Mouse (Mus musculus) right cerebral cortex, postnatal 10 days (tissue): ENCODE data around the gene Ang4.
A peak's percentile ranks its signal among the peaks of the same experiment; 100 is the strongest.
"Not testable (repeated sequence)": the region's sequence is repeated elsewhere in the genome, so short reads cannot be mapped to it uniquely, and the experiment has no call there.

Experiments
- DNase-seq, 2 experiments: peaks; one replicate each; pipeline ENCODE4 v3.0.0; 2021; ENCODE audit warnings: low spot score in 2 of 2

The Ang4 gene

GRCm38 (mm10) chr14:51773490-51773889 lies at the start of gene Ang4:
Gene Ang4, minus strand, starts transcription at chr14:51773590.
- no peak for DNase-seq

DNA sequence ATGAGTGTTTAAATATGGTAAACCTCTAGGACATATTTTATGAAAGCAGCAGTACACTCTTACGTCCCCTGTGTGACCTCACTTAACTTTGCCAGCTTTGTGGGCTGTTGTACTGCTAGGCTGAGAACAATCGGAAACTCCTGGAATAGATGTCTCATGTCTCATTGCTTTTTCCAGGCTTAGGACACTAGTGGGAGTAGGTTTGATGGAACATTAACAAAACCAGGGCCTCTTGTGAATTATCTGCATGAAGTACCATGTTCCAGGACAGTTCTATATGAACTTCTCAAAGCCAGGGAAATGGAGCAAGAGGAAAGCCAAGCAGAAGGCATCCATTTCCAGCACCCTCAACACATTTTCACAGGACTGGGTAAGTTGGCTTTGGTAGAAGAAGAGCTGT lies 26.4 kb upstream of the Ang4 start, which contains the start of gene AY358078:
Gene AY358078, plus strand, starts transcription at position 301 of the 400 bp plus-strand sequence.
- DNase-seq, result no peak

- no peak for DNase-seq
Measured at GRCm38 (mm10) chr14:51794106-51794505, 20.7 kb upstream of the Ang4 start.

GRCm38 (mm10) chr14:51789196-51789595 lies 15.8 kb upstream of the Ang4 start:
- DNase-seq, result no peak

- no peak for DNase-seq
Measured at GRCm38 (mm10) chr14:51787061-51787460, 13.7 kb upstream of the Ang4 start.

GRCm38 (mm10) chr14:51786335-51786734 lies 12.9 kb upstream of the Ang4 start:
- no peak for DNase-seq

DNA sequence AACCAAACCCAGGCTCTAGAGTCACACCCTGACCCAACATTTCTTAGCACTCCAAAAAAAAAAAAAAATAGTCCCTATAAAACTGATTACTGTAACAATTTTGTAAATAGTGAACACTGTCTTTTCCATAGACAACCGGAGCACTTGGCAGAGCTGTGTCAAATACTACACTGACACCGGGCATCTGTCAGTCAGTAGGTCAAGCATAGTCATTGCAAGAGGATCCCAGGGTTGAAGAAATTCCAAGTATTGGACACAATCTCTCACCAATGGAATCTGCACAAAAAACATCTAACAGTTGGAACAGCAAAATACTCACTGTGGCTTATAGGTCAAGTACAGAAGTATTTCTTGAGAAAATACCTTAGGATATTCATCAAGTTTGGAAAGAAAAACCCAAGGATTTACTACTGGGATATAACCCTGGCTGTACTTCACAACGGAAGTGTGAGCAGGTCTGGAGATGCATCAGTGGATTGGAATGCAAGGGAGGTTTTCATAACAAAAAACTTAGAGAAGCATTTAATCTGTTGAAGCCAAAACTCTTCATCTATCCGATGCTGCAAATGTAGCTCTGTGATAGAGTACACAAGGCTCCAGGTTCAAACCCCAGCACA lies 5.6 kb upstream of the Ang4 start:
- DNase-seq, result no peak

DNA sequence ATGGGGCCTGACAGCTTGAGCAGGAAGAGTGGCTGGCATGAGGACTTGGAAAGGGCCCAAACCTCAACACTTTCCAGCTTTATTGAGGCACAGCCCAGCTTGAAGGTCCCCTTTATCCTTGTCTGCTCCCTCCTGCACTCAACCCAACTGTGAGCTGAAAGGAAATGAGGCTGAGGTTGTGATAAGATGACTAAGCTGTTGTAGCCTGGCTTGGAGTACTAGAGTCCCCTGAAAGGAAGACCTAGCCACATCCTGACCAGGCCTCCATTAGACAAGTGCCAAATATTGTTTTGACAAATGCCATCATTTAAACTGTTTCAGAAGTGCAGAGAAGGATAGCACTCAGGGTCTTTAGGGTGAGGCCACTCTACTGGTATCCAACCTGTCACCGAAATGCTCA lies 4.4 kb upstream of the Ang4 start:
- no peak for DNase-seq

DNA sequence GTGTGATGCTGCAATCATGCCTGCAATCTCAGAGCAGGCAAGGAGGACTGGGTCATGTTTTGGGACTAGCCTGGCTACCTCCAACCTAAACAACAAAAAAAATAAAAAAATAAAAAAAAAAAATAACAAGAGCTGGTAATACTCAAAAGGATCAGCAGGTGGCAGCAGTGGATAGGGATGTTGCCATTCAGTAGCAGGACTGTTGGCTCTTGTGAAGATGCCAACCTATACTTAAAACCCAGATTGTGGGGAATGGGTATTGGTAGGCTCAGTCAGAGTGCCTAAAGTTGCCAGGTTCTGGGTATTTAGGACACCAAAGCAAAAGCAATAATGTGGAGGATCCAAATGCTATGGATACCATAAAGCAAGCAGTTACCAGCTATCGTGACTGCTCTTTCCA lies 2.0 kb downstream of the Ang4 start:
- not testable (repeated sequence) for DNase-seq

GRCm38 (mm10) chr14:51755944-51756343 lies 17.4 kb downstream of the Ang4 start:
- DNase-seq, result no peak

- DNase-seq, result no peak
Measured at GRCm38 (mm10) chr14:51740347-51741170, 32.8 kb downstream of the Ang4 start.

DNA sequence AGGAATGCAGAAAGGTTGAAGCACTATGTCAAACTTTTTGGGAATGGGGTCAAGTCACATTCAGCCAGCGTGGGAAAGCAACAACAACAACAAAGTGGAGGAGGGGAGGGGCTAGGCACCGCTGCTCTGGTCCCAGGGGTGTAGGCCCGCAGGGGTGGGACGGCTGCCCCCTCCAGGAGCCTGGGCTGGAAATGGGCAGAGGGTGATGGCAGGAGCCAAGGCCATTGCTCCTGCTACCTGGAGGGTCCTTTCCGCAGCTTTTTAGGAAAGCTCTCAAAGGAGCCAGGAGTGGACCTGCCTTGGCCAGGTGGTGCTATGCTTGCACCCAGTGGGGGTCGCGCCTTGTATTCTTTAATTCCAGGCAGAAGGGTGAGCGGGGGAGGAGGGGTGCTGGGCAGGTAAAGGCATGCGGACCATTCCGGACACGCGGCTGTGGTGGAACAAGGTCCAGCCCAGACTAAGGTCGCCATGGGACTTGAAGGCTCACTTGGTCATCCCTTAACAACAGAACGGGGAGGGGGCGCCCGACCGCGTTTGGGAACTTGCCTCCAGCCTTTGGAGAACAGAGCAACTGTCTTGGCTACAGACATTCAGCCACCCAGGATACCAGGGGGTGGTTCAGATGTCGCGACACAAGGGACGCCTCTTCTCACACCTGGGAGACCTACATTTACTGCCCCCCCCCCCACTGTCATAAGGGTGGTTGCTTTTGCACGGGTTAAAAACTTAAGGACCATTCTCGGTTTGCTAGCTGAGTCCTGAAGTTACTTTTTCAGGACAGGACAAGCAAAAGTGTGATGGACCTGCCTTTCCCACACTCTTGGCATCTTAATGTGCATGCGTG lies 34.0 kb downstream of the Ang4 start:
- DNase-seq, result no peak

- DNase-seq, result peak; percentile 61 to 77
Measured at GRCm38 (mm10) chr14:51738411-51739149, 34.8 kb downstream of the Ang4 start.

DNA sequence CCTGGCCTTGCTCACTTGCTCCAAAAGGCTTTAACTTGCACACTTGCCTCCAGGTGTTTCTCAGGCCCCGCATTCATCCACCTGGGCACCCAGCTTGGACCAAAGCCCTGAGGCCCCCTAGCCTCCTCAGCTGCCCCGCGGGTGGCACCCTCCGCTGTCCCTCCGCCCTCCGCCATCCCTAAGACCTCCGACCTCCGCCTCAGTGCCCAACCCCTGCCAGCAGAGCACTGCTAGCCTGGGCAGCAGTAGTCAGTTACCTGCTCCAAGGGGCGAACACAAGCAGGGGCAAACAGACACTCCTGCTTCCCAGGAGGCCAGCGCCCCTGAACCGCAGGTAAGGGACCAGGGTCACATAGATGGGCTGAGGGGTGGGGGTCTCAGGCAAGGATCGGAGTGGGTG lies 35.4 kb downstream of the Ang4 start:
- DNase-seq, result no peak

GRCm38 (mm10) chr14:51717083-51717482 lies 56.3 kb downstream of the Ang4 start, which contains the start of gene Gm5800:
Gene Gm5800, minus strand, starts transcription at chr14:51717183.
- no peak for DNase-seq
